Mouse (Mus musculus) adrenal gland, adult 8-10 months (tissue): Measurements from ENCODE around the gene Bmp6. TPM values are rescaled to one million over a fixed set of nuclear protein-coding genes. Genes with fewer than 3 reads are reported as not detected.

Experiments used
- DNase-seq: peaks from one replicate; pipeline ENCODE4 v3.0.0; 2022
- total RNA-seq, 4 experiments: library from RNA; stranded (reverse); gene quantifications; 2 replicates each; pipeline ENCODE4 v1.2.4; 2022

Gene Bmp6
- total RNA-seq, 4 experiments from 2014 or later = 8.2 to 12.5 (median 9.7) TPM

DNA sequence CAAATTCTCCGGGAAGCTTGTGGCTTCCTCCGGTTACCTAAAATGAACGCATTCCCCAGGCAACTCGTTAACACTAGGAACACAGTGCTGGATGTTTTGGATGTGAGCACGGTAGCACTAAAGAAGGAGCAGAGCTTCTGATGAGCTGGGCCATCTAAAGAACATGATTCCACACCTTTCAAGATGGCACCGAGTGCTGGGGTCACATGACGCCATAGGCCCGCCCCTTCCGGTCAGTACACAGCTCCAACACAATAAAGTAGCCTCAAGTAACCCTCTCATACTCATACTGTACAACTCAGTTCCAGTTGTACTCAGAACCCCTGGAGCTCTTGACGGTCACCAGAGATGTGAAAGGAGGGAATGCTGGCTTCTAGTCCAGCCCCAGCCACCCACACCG is 171.7 kb downstream of the Bmp6 start:
- no peak for DNase-seq

DNA sequence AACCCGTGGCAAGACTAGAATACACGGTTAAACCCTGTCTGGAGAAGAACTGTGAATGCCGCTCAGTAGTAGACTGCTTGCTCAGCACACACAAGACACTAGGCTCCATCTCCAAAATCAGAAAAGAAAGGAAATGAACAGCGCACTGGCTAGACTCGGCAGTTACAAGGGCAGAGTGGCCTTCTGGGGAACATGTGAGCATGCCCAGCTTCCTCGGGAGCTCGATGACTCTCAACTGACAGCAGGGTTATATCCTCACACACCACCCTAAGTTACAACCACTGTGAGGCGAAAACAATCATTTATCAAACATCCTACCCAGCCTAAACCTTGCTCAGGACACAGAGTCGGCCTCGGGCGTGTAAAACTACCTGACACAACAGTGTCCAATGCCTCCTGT is 175.4 kb downstream of the Bmp6 start:
- DNase-seq = no peak

DNA sequence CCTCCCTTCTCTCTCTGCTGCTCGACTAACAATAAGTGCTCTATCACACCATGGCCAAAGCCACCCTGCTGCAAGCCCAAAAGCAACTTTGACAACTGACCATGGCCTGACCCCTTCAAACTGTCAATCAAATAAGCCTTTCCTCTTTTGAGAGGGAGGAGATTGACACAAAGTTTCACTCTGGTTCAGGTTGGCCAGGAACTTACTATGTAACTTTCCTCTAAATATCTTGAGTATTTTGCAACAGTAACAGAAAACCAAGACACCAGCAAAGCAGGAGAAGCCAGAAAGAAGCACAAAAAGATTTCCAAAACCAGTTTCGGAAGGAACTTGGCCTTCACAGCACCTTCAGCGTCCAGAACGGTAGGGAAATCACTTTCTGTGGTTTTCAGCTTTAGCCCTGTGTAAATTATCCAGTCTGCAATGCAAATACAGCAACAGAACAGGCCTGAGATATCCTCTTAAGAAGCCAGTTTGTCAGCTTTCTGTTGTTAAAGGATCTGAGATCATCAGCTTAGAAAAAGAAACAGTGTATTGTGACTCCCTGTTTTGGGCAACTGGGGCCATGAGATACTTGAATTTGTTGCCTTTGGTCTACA is 177.2 kb downstream of the Bmp6 start:
- no peak for DNase-seq

DNA sequence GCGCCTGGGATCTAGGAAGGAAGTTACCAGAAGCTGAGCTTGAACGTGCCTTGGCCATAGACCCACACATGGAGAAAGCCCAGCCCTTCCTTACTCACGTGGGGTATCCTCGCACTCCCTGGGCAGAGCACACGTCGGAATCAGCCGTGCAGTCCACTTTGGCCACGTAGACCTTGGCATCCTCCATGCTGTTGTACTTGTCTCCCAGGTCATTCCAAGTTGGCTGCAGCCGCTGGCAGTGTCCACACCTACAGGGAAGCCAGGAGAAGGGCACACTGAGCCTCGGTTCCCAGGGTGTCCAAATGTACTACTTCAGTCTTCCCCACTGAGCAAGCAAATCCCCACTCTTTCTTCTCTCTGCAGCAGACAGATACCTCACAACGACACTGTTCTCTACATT is 178.3 kb downstream of the Bmp6 start:
- DNase-seq = no peak

DNA sequence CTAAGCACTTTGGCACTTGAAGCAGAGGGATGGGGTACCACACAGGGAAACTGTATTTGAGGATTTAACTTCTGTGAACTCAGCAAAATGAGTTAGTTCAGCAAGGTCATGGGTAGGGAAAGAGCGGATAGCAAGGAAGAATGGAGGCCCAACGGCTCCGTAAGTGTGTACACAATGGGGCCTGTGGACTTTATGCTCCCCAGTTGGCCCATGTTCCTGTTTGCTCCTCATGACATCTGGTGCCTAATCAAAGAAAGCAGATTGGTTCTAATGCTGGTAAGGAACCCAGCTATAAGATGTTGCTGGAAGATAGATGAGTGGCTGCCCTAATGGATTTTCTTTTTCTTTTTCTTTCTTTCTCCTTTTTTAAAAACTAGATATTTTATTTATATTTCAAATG is 180.4 kb downstream of the Bmp6 start:
- no peak for DNase-seq

DNA sequence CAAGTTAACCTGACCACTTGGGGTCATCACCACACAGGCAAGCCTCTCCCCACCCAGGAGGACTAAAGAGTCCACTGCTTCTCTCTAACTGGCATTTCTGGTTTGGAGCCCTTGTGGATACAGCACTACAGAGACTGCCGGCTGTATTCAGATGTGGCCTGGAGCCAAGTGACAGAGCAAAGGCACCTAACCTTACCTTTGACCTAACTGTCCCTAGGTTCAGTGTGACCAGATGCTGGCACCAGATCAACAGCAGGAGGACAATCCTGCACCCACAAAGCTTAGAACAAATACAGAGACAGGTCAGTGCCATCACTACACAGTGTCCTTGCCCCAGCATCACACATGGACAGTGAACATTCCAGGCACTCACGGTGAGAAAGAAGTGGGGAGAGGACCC is 181.2 kb downstream of the Bmp6 start:
- no peak for DNase-seq

DNA sequence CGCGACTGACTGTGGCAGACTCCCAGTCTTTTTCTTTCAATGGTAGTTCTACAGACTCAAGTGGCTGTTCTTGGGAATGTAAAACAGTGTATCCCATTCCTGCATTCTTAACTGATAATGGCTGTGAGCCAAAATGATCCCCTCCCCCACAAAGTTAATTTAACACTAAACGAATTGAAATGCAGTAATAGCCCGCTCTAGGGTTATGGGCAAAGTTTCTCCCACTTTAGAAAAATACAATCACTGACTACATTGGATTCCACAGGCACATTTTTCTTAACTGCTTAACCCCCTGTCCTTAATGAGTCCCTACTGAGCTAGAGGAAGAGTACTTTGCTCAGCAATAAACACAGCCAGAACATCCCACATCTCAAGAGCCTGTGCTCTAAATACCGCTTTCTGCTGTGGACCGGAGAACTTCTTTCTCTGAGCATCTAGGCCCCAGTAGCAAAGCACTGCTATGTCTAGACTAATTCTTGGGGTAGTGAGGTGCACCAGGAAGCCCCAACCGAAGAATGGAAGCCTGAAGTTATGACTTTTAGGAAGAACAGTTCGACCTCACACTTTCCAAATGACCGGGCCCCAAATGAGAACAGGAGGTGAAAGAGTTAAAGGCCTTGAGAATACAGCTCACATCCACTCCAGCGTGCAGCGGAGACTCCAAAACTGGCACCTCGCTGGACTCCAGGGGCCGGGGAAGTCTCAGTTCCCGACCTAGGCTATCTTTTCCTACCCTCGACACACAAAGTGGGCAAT is 182.3 kb downstream of the Bmp6 start:
- DNase-seq = no peak

DNA sequence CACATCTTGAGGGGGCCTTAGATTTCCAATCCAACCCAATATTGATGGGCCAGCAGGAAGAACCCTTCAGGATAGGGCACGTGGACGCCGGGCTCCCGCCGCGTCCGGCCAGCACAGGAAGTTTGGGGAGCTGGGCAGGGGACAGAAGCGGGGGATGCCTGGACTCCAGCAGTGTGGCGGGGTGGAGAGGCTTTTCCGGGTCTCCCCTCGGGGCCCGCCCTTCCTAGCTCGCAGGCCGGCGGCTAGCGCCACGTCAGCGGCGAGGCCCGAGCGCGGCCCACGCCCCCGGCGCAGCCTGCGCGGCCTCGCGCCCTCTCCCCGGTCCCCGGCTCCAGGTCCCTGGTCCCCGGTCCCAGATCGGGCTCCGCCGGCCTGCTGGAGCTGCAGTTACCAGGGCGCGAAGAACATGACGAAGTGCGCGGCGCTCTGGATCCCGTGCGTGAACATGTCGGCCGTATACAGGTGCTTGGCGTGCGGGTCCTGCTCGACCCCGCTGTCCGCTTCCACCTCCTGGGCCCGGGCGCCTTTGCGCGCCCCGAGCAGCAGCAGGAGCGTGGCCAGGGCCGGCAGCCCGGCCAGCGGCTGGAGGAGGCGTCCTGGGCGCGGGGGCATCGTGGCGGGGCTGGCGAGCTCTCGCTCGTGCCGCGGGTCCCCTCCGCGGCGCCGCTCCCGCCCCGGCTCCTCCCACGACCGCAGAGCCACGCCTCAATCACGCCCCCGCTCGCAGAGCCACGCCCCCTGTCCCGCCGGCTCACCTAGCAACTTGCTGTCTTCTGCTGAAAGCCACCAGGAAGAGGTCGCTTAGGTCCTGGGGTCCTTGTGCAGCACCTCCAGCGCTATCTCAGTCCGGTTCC is 183.1 kb downstream of the Bmp6 start:
- DNase-seq = peak; percentile 86

DNA sequence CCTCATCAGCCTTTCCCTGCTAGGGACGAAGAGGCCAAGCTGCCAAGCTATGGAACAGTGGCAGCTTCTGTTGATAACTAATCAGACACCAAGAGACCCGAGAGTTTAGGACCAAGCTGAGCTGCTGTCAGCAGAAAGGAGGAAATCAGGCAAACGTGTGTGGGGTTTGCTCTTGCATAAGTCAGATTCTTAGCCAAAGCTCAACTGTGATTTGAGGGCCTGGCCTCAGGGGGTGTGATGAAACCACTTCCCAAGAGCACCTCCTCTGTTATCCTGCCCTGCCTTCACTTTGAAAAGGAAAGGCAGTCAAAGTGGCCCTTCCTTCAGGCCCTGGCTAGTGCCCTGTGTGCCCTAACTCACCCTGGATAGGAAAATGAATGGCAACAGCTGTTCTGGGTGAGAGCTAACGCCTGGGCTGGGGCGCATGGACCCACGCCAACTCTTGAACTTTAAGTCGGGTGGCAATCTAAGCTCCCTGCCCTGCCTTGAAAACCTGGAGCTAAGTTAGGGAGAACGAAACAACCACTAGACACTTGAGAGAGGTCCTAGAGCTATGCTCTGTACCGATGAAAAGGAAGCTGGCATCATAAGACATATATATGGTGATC is 183.9 kb downstream of the Bmp6 start, which contains the start of gene Txndc5:
Txndc5 (minus strand) TSS at position 138 of the 608 bp plus-strand sequence.
- DNase-seq = no peak

DNA sequence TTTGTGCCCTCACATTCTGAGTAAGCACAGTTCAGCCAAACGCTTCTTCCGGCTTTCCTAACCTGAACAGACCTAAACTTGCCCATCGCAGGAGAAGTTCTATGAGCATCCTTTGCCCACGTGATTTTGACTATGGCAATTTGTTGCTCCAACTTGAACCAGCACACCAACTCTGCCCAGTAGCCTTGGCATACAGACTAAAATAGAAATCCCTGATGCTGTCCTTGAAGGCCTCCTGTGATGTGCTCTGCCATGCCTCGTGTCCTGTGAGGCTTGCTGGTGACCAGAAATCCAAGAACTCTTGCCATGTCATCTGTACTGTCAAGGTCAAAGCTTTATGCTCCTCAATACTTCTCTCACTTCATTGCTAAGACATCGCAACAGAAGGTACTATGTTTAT is 184.7 kb downstream of the Bmp6 start:
- DNase-seq = peak; percentile 55

DNA sequence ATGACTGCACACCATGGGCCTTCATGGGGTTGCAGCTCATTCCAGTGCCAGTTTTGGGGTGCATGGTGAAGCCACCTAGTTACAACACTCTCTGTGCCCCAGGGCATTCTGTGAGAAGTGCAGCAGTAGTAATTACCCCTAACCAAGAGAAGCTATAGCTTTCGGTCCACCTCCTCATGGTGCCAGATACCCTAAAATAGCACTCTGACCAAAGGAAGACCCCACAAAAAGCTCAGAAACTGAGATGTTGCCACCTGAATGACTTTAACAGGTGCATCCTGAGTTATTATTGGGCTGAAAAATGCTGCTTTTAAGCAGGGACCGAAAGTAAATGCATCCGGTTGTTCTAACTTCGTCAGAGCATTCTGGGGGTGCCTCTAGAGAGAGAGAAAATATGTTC is 186.6 kb downstream of the Bmp6 start:
- no peak for DNase-seq

DNA sequence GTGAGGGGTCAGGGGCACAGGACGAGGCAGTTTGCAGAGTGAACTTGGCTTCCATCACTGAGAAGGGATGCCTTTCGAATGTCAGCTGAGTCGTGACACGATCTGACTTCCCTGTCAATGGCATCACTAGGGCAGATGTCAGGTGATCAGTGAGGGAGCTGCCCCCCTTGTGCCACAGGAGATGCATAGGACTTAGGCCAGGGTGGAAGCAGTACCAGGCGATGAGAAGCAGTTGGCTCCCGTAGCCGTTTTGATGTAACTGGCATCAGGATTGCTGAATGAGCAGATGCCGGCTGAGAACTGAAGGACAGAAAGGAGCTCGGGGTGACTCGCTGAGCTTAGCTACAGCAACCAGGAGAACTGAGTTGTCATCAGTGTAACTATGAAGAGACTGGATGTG is 188.6 kb downstream of the Bmp6 start:
- no peak for DNase-seq

DNA sequence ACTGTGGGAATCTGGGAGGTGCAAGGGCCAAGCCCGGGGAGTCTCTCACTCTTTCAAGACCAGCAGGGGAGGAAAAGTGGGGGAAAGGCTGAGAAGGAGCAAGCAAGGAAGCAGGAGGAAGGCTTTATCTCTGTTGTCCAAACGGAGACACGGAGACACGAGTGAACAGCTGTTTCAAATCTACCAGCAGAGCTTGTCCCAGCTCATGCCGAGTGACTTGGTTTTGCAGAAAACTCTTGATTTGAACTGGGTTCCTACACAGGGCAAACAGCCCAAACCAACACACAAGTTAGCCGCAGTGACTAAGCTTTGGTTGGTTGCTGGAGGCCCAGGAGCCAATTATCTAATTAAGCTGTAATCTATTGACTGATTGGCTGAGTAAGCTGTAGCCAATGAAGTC is 189.1 kb downstream of the Bmp6 start:
- no peak for DNase-seq

DNA sequence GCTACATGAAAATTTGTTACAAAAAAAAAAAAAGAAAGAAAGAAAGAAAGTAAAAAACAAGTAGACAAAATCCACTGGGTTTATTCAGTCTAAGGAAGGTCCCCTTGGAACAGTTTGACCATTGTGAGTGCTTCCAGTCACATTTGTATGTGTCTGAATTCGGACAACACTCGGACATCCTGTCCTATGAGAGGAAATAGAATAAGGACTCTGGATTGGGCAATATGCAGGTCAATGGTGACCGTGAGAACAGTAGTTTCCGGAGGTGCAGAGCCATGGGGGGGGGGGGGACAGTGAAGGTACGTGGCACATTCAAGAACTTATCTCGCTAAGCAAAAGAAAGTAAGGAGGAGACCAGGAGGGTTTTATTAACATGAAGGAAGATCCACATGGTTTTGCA is 189.8 kb downstream of the Bmp6 start:
- DNase-seq = no peak

DNA sequence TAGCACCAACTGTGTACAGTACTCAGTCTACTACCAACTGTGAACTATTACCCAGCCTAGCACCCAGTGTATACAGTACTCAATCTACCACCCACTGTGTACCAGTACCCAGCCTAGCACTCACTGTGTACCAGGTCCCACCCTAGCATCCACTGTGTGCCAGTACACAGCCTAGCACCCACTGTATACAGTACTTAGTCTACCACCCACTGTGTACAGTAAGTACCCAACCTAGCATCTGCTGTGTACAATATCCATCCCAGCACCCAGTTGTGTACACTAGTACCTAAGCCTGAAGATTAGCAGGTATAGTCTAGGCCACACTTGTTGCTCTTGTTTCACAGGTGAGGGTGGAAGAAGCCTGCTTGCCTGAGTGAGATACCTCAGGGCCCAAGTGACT is 192.6 kb downstream of the Bmp6 start:
- no peak for DNase-seq

DNA sequence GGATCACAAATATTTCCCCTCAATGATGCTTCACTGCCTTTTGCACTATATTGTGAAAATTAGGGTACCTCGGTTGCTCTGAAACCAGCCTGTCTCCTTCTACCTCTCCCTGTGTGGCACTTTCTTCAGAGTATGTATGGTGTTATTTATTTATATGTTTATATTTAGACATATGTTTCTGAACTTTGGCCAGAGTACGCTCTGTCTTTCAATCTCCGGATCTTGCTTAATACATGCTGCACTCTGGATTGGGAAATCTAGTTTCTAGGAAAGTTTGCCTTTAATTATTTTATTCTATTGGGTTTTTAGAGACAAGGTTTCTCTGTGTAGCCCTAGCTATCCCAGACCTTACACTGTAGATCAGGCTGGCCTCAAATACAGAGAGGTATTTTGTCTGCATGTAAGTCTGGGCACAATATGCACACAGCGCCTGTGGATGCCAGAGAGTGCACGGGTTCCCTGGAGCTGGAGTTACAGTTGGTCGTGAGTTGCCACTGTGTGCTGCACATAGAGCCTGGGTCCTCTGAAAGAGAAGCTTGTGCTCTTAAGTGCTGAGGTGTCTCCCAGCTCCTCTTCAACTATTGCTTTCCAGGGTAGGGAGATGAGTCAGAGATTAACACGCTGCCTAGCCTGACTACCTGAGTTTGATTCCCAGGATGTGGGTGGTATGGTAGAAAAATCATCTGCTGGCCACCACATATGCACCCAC is 194.4 kb downstream of the Bmp6 start:
- no peak for DNase-seq

DNA sequence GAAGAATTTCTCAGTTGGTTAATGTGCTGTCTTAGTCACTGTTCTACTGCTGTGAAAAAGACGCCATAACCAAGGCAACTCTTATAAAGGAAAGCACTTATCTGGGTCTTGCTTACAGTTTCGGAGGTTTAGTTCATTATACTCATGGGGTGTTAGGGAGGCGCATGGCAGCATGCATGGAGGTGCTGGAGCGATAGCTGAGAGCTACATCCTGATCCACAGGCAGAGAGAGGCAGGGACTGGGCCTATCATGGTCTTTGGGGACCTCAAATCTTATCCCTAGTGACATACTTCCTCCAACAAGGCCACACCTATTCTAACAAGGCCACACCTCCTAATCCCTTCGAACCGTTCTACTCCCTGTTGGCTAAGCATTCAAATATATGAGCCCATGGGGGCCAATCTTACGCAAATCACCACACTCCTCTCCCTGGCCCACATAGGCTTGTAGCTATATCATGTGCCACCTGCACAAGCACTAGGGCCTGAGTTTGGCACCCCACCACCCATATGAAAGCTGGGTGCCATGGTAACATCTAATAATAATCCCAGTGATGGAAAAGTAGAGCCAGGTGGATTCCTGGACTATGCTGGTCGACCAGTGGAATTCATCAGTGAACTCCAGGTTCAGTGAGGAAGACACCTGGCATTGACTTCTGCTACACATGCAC is 198.7 kb downstream of the Bmp6 start:
- DNase-seq = no peak

DNA sequence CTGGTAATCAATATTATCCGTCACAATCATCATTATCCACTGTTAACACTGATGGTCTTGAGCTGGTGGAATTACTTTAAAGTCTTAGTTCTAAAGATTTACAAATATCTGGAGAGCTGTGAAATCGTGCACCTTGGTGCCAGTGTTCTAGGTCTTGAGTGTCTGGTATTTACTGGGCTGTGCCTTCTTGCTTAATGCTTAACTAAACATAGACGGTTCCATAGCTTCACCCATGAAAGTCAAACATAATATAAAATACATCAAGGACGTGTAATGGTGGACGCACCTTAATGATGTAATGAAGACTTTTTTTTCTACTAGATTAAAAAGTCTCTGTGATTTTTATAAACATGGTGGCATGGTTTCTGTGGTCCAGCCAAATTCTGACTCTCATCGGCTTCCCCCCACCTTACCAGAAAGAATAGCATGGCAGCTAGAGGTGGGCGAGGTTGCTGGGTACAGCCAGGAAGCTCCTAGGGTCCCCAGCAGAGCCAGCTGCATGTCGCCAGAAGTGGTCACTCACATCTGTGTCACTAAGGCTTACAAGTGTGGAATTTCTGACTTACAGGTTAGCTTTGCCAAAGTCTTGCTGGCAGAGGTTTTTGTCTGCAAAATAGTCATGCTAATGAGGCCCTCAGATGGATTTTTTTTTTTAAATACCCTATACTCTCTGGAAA is 200.0 kb downstream of the Bmp6 start:
- no peak for DNase-seq

DNA sequence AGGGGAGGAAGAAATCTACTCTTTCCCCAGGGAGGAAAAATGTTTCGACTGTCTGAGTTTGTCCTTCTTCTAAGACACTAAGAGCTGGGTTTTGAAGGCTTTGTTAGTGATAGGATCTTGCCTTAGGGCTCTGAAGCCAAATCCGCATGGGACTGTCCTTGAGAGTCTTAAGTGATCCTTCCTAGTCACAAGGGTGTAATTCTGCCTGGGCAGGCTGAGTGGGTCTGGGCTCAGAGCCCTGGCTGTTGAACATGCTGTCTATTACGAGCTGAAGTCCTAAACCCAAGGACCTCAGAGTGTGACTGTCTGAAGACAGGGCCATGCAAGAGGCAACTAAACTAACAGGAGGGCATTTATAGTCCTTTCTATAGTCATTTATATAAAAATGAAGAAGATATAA is 200.6 kb downstream of the Bmp6 start:
- DNase-seq = no peak

DNA sequence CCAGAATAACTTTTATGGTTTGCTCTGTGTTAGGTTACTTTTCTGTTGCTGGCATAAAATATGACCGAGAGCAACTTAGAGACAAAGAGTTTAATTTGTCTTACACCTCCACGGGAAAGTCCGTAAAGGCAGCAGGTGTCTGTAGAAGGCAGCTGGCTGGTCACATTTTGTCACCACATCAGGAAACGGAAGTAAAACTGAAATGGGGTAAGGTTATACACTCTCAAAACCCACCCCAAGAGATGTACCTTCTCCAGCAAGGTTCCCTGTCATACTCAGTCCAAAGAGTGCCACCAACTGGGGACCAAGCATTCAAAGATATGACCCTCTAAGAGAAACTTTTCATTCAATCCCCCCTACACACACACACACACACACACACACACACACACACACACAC is 201.8 kb downstream of the Bmp6 start:
- no peak for DNase-seq

DNA sequence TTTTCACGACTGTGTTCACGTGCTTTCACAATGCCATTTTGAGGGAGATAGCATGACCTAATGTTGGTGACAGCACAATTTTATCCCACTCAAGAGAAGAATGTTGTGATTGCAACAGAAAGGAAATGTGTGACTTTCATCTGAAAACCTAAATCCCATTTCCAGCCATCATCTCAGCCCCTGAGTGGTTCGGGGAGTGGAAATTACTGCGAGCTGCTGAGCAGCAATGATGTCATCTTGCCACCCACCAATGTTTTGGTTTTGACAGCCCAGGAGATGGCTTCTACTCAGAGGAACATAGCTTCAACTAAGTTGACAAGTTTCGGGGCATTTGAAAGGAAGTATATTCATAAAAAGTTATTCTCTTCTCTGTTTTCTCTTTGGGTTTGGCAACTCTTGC is 202.8 kb downstream of the Bmp6 start:
- DNase-seq = no peak
